Mouse (Mus musculus) kidney, adult 9 months (tissue): ENCODE measurements at regions not wholly inside any gene's neighbourhood (a gene's known extent, or its start where the extent isn't known, plus 50 kb on each side); places are given as distances from the start of the nearest gene placed in this dataset.

ENCODE experiments used
- DNase-seq: peaks from one replicate; pipeline ENCODE4 v3.0.0; 2022

DNA sequence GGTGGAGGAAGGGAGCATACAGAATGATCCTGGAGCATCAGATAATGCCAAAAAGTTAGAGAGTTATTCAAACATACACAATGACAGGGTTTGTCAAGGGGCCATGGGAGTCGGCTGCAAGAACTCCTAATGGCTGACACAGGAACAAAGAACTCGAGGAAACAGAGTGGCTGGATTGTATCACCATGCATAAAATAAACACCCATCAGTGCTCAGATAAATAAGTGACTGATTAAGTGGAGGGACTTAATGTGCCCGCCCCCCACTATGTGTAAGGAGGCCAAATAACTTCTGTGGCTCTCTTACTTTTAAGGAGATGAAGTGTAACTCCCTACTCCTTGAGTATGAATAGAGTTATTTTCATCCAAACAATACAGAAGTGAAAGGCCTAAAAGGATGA, 220.1 kb upstream of the 9630041A04Rik start:
- no peak for DNase-seq

- no peak for DNase-seq
These were observed 221.0 kb upstream of the 9630041A04Rik start for GRCm38 (mm10) chr9:101640598-101640997.

GRCm38 (mm10) chr9:101616261-101616660, 245.4 kb upstream of the 9630041A04Rik start:
- DNase-seq: no peak

DNA sequence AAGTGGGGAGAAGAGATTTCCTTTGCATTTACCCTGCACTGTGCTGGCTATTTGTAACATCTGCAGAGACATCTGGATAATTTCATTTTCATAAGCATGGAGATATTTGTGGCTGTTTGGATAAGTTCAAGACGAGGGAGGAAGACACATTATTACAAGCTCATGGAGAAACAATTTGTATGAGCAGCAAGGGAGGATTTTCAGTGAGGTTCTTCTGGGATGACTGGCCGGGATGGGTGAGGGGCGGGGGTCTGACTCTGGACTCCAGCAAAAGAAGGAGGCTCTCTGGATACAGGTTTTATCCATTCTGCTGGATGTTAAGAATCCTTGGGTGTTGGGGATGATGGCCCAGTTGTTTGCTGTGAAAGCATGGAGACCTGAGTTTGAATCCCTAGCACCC, 246.5 kb upstream of the 9630041A04Rik start:
- no peak for DNase-seq

GRCm38 (mm10) chr9:101613933-101614332, 247.7 kb upstream of the 9630041A04Rik start:
- DNase-seq: no peak

GRCm38 (mm10) chr9:101613471-101613870, 248.2 kb upstream of the 9630041A04Rik start:
- DNase-seq: no peak

DNA sequence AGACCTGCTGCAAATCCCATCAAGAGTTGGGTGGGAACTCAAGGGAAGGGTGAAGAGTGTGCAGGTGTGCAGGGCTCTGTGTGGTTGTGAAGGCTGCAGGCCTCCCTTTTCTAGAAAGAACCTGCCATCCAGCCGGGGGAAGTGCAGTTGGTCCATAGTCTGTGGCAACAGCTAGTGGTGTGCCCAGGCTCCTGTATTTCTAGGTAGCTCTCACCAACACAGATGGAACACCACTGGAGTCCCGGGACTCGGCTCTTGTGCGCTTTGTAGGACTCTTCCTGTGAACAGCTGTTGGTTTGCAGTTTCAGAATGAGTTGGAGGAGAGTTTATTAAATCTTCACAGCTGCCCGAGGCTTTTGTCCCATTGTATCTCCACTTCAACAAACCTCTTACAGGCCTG, 248.7 kb upstream of the 9630041A04Rik start:
- no peak for DNase-seq

DNA sequence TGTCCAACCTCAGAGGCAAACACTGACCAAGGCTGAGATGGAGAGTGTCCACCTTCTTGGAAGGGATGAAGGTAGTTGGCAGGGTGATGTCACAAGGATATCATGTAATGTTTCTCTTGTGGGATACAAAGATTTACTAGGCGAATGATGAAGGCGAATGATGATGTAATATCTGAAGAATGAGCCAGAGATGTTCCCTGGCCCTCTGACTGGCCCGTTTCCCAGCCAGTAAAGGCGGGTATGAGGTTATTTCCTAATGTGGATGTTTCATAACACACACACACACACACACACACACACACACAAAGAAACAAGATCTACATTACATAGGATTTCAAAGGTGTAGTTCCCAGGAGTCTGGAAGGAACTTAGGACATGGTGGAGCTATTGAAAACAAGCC, 249.1 kb upstream of the 9630041A04Rik start:
- DNase-seq: no peak

GRCm38 (mm10) chr9:101611481-101611880, 250.2 kb upstream of the 9630041A04Rik start:
- peak; percentile 20 for DNase-seq

DNA sequence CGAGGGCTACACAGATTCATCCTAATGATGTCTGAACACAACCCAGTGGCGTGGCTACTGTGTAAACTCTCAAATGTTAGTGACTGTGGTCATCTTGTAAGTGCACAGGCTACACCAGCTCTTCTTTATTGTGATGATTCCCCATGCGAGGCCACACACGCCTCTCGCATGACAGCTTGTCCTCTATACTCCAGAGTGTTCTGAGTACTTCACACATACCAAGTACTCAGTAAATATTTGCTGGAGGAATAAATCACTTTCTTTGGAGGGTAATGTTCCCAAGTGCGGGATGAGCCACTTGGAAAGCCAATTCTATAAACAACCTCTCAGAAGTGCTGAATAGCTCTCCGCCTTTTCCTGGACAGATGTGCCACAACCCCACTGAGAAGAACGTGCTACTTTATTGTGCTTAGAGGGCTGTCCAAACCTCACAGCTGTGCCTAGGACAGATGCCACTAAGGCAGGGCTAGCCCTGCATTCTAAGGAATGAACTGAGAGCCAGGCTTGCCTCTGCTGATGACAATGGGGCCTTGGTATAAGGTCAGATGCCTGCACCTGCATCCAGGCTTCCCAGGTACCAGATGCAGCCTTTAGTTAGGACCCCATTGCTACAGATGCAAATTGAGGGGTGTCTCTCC, 250.7 kb upstream of the 9630041A04Rik start:
- no peak for DNase-seq

- no peak for DNase-seq
These were observed 251.3 kb upstream of the 9630041A04Rik start for GRCm38 (mm10) chr9:101610338-101610737.

DNA sequence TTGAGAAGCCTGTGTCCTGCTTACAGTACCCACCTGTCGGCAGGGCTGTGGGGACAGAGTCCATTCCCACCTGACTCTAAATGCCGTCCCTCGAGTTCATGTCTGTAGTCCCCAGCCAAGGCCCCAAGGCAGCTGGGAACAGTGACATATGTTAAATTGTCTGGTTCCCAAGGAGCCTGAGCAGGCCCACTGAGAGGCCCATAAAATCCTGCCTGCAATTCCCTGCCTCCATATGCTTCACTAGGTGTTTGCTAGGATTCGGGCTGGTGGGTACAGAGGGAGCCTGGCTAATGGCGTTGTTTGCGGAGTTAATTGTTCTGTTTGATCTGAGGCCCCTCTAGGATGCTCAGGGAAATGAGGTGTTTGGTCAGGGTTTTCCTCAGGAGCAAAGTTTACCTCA, 258.8 kb upstream of the 9630041A04Rik start:
- no peak for DNase-seq

DNA sequence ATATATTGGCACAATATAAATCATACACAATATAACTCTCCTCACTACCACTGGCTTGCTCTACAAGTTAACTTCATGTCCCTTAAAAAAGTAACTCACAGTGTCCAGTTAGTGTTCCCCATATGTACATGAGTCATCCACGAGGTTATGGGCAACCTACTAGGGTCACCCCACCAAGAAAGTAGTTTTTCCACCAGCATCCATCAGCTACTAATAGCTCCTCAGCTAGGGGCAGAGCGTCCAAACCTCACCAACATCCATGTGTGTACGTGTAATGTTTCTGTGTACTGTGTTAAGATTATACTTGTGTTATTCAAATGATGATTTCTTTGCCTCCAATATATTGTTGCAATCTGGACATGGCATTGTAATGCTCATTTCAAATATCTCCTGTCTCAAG, 264.7 kb upstream of the 9630041A04Rik start:
- DNase-seq: no peak

GRCm38 (mm10) chr9:101595101-101595650, 266.5 kb upstream of the 9630041A04Rik start:
- no peak for DNase-seq

GRCm38 (mm10) chr9:101592621-101593020, 269.0 kb upstream of the 9630041A04Rik start:
- no peak for DNase-seq

DNA sequence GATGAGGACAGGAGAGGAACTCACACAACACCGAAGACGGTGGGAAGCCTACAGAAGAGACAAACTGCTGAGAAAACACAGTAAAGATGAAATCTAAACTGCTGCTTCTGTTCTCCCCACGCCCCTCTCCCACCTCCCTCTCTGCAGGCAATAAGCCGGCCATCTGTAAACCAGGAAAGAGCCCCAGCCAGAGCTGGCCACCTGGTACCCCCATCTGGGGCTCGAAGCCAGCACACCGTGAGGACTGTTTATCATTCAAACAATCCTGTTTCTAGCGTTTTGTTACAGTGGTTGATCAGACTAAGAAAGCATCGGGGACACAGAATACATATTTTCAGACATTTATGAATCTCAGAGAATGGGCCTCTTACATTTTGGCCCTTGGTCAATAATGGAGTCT, 270.0 kb upstream of the 9630041A04Rik start:
- no peak for DNase-seq

GRCm38 (mm10) chr9:101590310-101590709, 271.3 kb upstream of the 9630041A04Rik start:
- DNase-seq: peak; percentile 21

DNA sequence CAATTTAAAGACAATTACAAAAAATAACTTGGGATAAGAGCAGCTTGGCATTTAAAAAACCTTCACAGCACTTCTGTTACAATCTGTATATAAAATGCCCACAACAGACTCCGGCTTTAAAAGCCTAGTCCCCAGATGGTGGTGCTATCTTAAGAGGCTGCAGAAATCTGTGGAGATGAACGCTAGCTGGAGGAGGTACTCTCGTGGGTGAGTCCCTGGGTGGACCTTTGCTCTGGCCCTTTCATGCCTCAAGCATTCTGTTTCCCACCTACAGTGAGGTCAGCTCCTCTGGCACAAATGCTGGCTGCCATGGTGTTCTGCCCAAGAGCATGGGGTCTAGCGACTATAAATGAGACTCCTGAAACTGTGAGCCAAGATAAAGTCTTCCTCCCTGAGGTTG, 280.6 kb upstream of the 9630041A04Rik start:
- DNase-seq: no peak

DNA sequence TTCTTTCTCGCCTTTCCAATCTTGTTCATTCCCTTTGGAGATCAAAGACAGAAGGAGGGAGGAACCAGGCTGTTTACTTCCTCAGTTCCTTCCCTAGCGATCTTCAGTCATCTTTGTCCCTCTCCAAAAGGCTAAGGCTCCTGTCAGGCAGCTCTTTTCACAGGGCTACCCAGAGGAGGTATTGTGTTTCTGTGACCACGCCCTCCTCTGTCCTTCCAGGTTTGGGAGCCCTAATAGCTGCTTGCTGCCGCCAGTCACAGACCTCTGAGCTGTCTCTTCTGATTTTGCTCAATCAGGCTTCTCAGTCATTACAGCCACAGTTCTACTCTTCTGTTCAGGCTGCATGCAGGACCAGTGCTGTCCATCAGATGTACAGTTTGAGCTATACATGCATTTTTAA, 290.9 kb upstream of the 9630041A04Rik start:
- no peak for DNase-seq

GRCm38 (mm10) chr9:101563196-101563595, 298.4 kb upstream of the 9630041A04Rik start:
- DNase-seq: no peak

DNA sequence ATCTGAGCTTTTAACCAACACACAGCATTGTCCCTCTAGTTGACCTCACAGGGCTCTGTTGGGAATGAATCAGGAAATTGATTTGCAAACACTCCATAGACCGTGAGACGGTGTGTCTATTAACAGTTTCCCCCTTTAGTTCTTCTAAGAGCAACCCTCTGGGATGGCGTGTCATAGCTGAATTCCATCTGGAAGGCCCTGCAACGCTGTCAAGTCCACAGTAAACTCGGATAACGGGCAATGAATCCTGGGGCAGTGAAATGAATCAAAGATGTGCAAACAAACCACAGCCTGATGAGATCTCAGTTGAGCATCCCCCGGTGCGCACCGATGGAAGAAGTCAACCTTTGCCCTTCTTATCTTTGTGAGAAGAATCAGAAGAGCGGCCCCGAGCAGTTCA, 302.3 kb upstream of the 9630041A04Rik start:
- no peak for DNase-seq

- no peak for DNase-seq
These were observed 303.5 kb upstream of the Ppp2r3a start for GRCm38 (mm10) chr9:101555011-101555673.

GRCm38 (mm10) chr9:101552789-101553188, 301.2 kb upstream of the Ppp2r3a start:
- DNase-seq: no peak

DNA sequence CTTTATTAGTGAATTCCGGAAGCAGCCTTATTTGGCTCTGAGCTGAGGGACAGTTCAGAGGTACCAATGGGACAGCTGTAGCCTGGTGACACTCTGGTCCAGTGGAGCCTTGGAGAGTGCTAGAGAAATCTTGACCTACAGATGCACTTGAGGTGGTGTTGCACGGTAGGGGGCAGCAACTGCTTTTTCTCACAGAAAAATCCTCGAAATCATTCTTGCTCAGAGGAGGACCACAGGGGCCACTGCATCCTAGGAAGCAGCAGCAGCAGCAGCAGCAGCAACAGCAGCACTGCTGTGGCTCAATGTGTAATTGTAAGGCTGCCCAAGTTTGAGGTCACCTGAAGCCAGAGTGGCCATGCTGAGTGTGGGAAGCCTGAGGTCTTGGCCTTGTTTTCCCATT, 299.7 kb upstream of the Ppp2r3a start:
- no peak for DNase-seq
